Mouse (Mus musculus) left cerebral cortex, postnatal 14 days (tissue): ENCODE measurements at regions not wholly inside any gene's neighbourhood (a gene's known extent, or its start where the extent isn't known, plus 50 kb on each side); places are given as distances from the start of the nearest gene placed in this dataset.
"Not testable (repeated sequence)": the region's sequence is repeated elsewhere in the genome, so short reads cannot be mapped to it uniquely, and the experiment has no call there.

Experiments used
- DNase-seq, 2 experiments: peaks; one replicate each; pipeline ENCODE4 v3.0.0; 2021 to 2022; ENCODE audit warnings: low spot score in 2 of 2, mixed read lengths in 1 of 2
- intact Hi-C: fragments of 180-260 bp; cut with DNase I; formaldehyde crosslinking; loops from one replicate; pipeline ENCODE4 v1.15.1; 2025

- intact Hi-C loops, result no loop called here
- no peak for DNase-seq
Measured at GRCm38 (mm10) chr13:39566491-39566890, 605.8 kb upstream of the Slc35b3 start.

GRCm38 (mm10) chr13:39537724-39538440, 577.2 kb upstream of the Slc35b3 start:
- intact Hi-C loops, result no loop called here
- no peak for DNase-seq

- DNase-seq, result no peak
- intact Hi-C loops, result no loop called here
Measured at GRCm38 (mm10) chr13:39526469-39526868, 565.8 kb upstream of the Slc35b3 start.

GRCm38 (mm10) chr13:39523856-39524301, 563.2 kb upstream of the Slc35b3 start:
- DNase-seq, result no peak
- intact Hi-C loops, result no loop called here

GRCm38 (mm10) chr13:39523246-39523850, 562.7 kb upstream of the Slc35b3 start:
- DNase-seq, result no peak
- intact Hi-C loops, result no loop called here

- intact Hi-C loops, result no loop called here
- no peak for DNase-seq
Measured at GRCm38 (mm10) chr13:39520846-39521245, 560.2 kb upstream of the Slc35b3 start.

GRCm38 (mm10) chr13:39516106-39516505, 555.4 kb upstream of the Slc35b3 start:
- intact Hi-C loops, result no loop called here
- DNase-seq, result no peak

- intact Hi-C loops, result no loop called here
- no peak for DNase-seq
Measured at GRCm38 (mm10) chr13:39489806-39490205, 529.1 kb upstream of the Slc35b3 start.

GRCm38 (mm10) chr13:39472621-39473020, 511.9 kb upstream of the Slc35b3 start:
- intact Hi-C loops, result no loop called here
- DNase-seq, result no peak

- DNase-seq, result no peak
- intact Hi-C loops, result loop anchor here (5.0 kb wide), 1 partner anchor 1306 kb away; no protein-coding TSS in a partner anchor
Measured at GRCm38 (mm10) chr13:39441799-39442198, 481.1 kb upstream of the Slc35b3 start.

GRCm38 (mm10) chr13:39440907-39441306, 480.2 kb upstream of the Slc35b3 start:
- intact Hi-C loops, result loop anchor here (5.0 kb wide), 1 partner anchor 1306 kb away; no protein-coding TSS in a partner anchor
- DNase-seq, result peak; percentile 54 to 73

GRCm38 (mm10) chr13:39440336-39440735, 479.7 kb upstream of the Slc35b3 start:
- no peak for DNase-seq
- intact Hi-C loops, result loop anchor here (5.0 kb wide), 1 partner anchor 1307 kb away; no protein-coding TSS in a partner anchor

- DNase-seq, result no peak
- intact Hi-C loops, result no loop called here
Measured at GRCm38 (mm10) chr13:39427996-39428395, 467.3 kb upstream of the Slc35b3 start.

GRCm38 (mm10) chr13:39425944-39426343, 465.3 kb upstream of the Slc35b3 start:
- intact Hi-C loops, result no loop called here
- DNase-seq, result no peak

GRCm38 (mm10) chr13:39418127-39418526, 457.5 kb upstream of the Slc35b3 start:
- intact Hi-C loops, result no loop called here
- no peak for DNase-seq

- DNase-seq, result no peak
- intact Hi-C loops, result no loop called here
Measured at GRCm38 (mm10) chr13:39411471-39412251, 451.0 kb upstream of the Slc35b3 start.

GRCm38 (mm10) chr13:39392589-39392988, 431.9 kb upstream of the Slc35b3 start:
- intact Hi-C loops, result no loop called here
- no peak for DNase-seq

GRCm38 (mm10) chr13:39392151-39392550, 431.5 kb upstream of the Slc35b3 start:
- DNase-seq, intact Hi-C loops: not testable (repeated sequence)

GRCm38 (mm10) chr13:39376677-39377076, 416.0 kb upstream of the Slc35b3 start:
- intact Hi-C loops, result no loop called here
- no peak for DNase-seq

GRCm38 (mm10) chr13:39376269-39376668, 415.6 kb upstream of the Slc35b3 start:
- intact Hi-C loops, result no loop called here
- DNase-seq, result no peak
